Mouse (Mus musculus): ENCODE measurements around the gene Mogat1.
"Not testable (repeated sequence)": the region's sequence is repeated elsewhere in the genome, so short reads cannot be mapped to it uniquely, and the experiment has no call there.

The Mogat1 gene

DNA sequence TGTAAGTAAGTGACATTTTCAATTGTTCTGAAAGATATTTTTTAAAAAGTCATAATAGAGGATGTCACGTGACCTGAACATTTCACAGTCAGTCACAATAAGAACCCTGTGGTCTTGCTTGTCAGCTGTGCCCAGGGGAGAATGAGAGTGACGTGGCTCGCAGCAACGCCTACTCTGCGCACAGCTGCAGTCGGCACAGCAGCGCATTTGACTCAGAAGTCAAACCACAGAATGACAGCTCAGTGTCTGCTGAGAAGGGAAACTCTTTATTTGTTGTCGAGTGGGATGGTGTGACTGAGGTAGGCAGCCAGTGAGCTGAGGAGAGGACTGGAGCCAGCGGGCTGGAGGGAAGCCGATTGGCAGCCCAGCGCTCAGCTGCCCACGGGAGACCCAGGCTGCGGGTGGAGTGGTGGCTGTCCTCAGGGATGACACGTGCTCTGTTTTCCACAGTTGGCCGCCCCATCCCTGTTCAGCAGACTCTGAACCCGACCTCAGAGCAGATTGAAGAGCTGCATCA is 26.8 kb downstream of the Mogat1 start:
- no peak for DNase-seq (ENCODE audit: low spot score)

DNA sequence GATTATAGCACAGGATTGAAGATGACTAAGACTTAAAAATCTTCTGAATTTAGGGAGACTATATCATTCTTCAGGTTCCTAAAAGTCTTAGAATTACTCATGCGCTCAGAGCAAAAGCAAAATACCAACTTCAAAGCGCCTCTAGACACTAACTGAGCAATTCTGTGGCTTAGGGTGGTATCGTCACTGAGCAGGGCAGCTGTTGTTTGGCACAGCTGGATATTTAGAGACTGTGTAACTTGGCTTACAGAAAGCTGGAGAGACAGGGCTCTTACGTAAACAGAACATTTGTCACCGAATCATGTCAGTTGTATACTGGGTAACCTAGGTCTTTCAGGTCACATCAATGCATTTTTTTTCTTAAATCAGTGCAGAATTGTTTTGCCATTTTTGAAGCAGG is 27.6 kb downstream of the Mogat1 start:
- no peak for DNase-seq (ENCODE audit: low spot score)

DNA sequence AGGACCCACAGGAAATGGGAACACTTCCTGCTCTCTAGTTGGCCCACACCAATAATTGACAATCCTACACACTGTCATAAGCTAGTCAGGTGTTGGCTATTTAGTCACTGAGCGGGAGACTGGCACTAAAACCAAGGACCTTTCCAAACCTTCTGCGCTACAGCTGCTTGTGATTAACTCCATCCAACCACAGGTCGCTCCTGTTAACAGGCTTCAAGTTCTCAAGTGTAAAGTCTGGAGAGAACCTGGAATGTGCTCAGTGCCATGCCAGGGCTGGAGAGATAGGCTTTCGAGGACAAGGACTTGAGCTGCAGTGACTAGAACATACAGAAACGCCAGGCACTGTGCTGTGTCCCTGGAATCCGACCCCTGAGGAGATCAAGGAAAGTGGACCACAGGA is 28.4 kb downstream of the Mogat1 start:
- DNase-seq (ENCODE audit: low spot score), result no peak

DNA sequence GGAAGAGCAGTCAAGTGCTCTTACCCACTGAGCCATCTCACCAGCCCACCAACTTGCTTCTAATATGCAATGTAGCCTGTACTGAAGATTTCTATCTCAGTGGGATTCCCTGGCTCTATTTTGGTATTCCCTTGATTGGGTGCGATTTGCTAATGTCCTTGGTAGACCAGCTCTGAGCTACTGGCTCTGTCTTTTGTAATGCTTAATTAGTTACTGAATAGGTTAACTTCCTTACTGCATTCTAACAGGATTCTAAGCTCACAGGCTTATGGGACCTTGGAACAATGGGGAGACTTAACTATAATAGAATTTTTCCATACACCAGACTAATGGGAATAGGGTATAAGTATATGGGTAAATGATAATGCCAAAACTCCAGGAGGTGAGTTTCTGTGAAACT is 32.8 kb downstream of the Mogat1 start:
- not testable (repeated sequence) for DNase-seq (ENCODE audit: low spot score)

GRCm38 (mm10) chr1:78546258-78546657 is 35.5 kb downstream of the Mogat1 start:
- DNase-seq (ENCODE audit: low spot score), result no peak

GRCm38 (mm10) chr1:78548961-78549360 is 38.2 kb downstream of the Mogat1 start:
- no peak for DNase-seq (ENCODE audit: low spot score)

DNA sequence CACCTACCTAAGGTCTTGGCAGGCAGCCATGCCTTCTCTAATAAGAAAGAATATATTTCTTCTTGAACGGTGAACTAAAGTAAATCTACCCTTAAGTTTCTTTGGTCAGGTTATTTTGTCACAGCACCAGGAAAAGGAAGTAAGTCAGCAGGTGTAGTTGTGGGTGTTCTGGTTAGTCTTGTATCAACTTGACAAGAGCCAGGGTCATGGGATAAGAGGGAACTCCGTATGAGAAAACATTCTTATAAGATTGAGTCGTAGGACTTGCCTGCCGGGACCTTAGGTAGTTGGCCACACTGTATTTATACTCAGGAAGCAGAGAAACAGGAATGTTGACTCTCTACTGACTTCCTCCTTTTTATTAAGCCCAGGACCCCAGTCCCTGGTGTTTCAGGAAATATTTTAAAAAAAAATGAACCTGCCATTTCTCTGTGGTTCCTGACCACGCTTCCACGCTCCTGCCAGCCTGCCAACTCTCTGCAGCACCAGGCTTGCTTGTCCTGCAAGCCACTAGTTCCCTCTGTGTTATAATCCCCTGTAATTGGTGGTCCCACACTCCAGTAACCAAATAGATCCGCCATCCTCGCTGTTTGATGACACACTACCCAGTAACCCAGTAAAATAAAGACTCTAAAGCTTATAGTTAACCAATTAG is 43.3 kb downstream of the Mogat1 start:
- DNase-seq (ENCODE audit: low spot score), result no peak

DNA sequence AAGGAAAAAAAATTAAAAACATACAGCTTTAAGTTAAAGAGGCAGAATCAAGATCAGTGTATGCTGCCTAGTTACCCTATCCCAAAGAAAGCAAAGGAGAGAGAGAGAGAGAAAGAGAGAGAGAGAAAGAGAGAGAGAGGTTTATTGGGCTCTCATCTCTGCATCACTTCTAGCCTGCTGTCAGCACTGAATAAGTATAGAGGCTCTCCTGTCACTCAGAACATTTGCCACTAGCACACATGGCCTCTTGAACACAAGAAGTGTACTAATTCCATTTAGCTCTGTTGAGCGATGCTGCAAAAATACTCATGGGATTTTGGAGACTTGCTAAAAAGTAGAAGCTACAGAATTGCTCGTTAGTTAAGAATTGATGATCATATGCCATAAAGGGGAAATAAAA is 56.2 kb downstream of the Mogat1 start:
- no peak for DNase-seq (ENCODE audit: low spot score)

GRCm38 (mm10) chr1:78567421-78567820 is 56.6 kb downstream of the Mogat1 start:
- no peak for DNase-seq (ENCODE audit: low spot score)

DNA sequence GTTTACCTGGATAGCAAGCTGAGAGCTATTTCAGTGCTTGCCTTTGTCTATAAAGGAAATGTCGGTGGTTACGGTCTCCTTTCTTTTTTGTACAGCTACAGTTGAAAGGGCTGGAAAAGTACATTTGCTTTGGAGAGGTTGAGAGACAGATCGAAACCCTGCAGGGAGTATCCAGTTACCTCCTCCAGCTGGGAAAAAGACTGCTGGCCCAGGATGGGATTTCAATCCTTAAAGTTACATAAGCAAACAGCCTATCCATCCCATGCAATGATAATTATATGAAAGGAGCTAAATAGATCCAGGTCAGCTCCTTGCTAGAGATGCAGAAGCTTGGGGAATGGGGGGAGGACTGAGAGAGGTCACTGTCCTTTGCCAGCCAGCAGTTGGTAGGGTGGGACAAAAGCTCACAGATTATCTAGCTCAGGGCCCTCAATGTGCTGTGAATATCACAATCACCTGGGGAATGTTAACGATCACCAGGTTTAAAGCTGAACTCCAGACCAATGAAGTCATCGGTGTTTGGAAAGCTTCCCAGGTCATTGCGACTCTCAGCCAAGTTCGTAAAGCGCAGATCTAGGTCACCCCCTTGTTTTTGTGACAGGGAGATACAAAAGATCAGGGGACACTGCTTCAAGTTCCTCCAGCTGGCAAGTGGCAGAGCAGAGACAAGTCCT is 57.2 kb downstream of the Mogat1 start:
- no peak for DNase-seq (ENCODE audit: low spot score)

DNA sequence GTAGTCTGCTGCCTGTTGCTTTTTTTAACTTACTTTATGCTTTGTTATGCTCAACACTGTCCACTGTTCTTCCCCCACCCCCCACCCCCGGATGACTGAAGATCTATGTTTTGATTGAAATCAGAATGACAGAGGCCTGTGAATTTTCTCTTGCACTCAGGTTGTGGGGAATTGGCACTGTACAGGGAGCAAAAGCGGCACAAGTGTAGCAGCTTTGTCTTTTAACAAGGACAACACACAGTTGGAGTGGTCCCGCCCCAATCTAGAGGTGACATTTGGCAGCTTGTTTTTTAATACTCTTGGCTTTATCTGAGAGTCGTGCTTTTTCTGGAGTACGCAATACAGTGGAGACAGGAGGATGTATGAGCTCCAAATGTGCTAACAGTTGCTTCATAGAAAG is 58.8 kb downstream of the Mogat1 start:
- no peak for DNase-seq (ENCODE audit: low spot score)

DNA sequence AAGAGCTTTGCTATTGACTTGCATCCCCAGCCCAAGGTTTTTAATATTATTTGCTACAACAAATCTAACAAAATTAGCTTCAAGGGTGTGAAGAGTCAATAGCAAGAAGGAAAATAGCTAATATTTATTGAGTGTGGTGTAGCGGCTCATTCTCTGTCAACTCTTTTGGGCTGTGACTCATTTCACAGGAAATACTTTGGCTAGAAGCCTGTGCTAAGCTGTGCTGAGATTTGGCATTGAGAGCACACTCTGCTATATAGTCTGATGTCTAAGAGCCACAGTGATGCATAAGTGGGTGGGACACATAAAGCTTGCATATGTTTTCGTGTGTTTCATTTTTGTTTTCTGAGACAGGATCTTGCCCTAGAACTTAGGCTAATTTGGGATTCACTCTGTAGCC is 74.3 kb downstream of the Mogat1 start:
- no peak for DNase-seq (ENCODE audit: low spot score)

DNA sequence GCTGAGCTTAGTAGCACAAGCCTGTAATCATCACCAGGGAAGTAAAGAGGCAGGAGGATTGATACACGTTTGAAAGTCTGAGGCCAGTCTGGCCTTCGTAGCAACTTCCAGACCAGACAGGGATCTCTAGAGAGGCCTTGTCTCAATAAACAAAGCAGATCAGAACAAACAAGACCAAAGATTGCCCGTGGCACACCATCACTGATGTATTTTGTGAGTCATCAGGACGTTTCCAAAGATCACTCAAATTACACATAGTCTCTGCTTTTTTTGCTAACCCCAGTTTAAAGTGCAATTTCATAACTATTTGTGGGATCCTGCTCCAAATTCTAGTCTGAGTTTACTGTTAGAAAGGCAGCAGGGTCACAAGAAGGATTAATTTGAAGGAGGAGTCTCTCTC is 76.2 kb downstream of the Mogat1 start:
- no peak for DNase-seq (ENCODE audit: low spot score)
